Mouse (Mus musculus) embryonic facial prominence, embryonic 15.5 days (tissue): ENCODE measurements around the gene Epyc. TPM values are rescaled to one million over a fixed set of nuclear protein-coding genes. Genes with fewer than 3 reads are reported as not detected.
"Not testable (repeated sequence)": the region's sequence is repeated elsewhere in the genome, so short reads cannot be mapped to it uniquely, and the experiment has no call there.

Source experiments
- ATAC-seq: fragments of 200-750 bp; cut with Nextera tagmentation; 2 replicates; pipeline ENCODE4 v1.8.0; 2017; ENCODE audit warnings: low read depth, moderate TSS enrichment; ENCODE audit not compliant: insufficient number of reproducible peaks, low FRiP score, low TSS enrichment
- H3K27ac ChIP-seq: fragments of 300-500 bp; sonication (generic); replicated peaks from 2 replicates; pipeline ENCODE4 v1.5.1; 2015; ENCODE audit warnings: mild to moderate bottlenecking, inconsistent platforms
- H3K27me3 ChIP-seq: fragments of 300-500 bp; sonication (generic); 2 replicates; pipeline ENCODE4 v1.6.1; 2015; ENCODE audit warnings: inconsistent platforms
- H3K36me3 ChIP-seq: fragments of 300-500 bp; sonication (generic); 2 replicates; pipeline ENCODE4 v1.6.1; 2015; ENCODE audit warnings: mild to moderate bottlenecking, inconsistent platforms
- H3K4me1 ChIP-seq: fragments of 300-500 bp; sonication (generic); 2 replicates; pipeline ENCODE4 v1.6.1; 2015; ENCODE audit warnings: inconsistent platforms
- H3K4me2 ChIP-seq: fragments of 300-500 bp; sonication (generic); replicated peaks from 2 replicates; pipeline ENCODE4 v1.6.1; 2015; ENCODE audit warnings: mild to moderate bottlenecking, inconsistent platforms
- H3K4me3 ChIP-seq: fragments of 300-500 bp; sonication (generic); replicated peaks from 2 replicates; pipeline ENCODE4 v1.5.1; 2015; ENCODE audit warnings: mild to moderate bottlenecking, inconsistent platforms
- H3K9ac ChIP-seq: fragments of 300-500 bp; sonication (generic); 2 replicates; pipeline ENCODE4 v1.6.1; 2015; ENCODE audit warnings: inconsistent platforms
- H3K9me3 ChIP-seq: fragments of 300-500 bp; sonication (generic); replicated peaks from 2 replicates; pipeline ENCODE4 v1.6.1; 2016; ENCODE audit warnings: inconsistent platforms
- WGBS: fragments of 180-500 bp; shearing (Covaris S2); methylation state at CpG from one replicate; pipeline ENCODE4 v1.1.7; 2015; 5-methylcytosine and 5-hydroxymethylcytosine counted together
- polyA plus RNA-seq: library from polyadenylated mRNA; unstranded; fragments of >200 nt; fragmentation: Nextera tagmentation; extraction: Ambion mirVana; gene quantifications from 2 replicates; pipeline ENCODE4 v1.2.1, GENCODE M21; 2015

Epyc gene
- polyA plus RNA-seq, 1 experiment from 2014 or later = 13.8 TPM

DNA sequence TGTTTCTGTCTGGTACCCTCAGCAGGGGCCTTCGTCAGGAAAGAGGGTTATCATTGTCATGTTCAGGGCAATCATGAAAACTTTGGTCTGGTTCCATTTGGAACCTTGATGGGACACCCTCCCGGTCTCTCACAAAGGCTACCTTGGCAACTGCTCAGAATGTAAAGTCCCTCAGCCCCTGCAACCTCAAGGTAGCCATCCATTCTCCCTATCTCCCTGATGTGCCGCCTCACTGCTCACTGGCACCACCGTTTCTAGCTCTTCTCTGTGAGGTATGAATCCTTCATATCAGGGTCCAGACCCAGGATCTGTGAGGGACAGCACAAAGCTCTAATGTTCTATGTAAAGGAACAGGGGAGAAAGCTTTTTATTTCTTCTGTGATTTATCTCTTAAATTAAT, 70.7 kb downstream of the Epyc start:
- no peaks in the 10 kb centered on the region for H3K27me3 ChIP-seq
- H3K27ac ChIP-seq = no peak overlapping the region
- H3K9ac ChIP-seq = no peak overlapping the region
- H3K9me3 ChIP-seq = no peaks in the 10 kb centered on the region
- no peaks in the 10 kb centered on the region for H3K36me3 ChIP-seq
- H3K4me2 ChIP-seq = no peak overlapping the region
- no peak overlapping the region for H3K4me3 ChIP-seq
- WGBS = 83% methylated on average over 4 of the region's 4 CpGs
- ATAC-seq = no peak
- H3K4me1 ChIP-seq = no peaks in the 10 kb centered on the region; the same call in 1 of the 2 replicates

DNA sequence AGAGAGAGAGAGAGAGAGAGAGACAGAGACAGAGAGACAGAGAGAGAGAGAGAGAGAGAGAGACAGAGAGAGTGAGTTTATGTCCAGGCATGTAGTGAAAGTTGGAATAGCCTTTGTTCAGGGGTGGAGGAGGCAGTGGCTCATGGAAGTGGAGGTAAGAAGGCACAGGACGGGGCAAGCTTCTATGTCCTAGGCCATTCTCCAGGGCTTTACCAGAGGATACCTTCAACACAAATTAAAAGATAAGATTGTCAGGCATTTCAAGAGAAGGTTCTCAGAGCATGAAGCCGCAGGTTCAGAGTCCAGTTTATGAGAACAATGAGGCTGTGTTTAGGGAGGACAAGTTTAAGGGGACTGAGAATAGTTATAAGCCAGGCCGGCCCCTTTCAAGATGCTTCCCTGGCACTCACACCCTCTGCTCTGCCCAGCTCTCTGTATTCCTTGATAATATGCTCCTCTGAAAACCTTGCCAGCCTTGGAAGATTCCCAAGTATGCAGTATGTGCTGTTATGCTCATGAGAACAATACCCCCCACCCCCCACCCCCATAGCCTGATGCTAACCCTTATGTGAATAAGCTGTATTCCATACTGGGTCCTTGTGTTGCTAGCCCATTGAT, 71.5 kb downstream of the Epyc start:
- H3K9me3 ChIP-seq = no peaks in the 10 kb centered on the region
- no peak overlapping the region for H3K9ac ChIP-seq
- no peak overlapping the region for H3K4me2 ChIP-seq
- no peak overlapping the region for H3K4me3 ChIP-seq
- no peak overlapping the region for H3K27ac ChIP-seq
- H3K36me3 ChIP-seq = no peaks in the 10 kb centered on the region
- ATAC-seq = no peak
- 88% methylated on average over 3 of the region's 3 CpGs for WGBS
- H3K4me1 ChIP-seq = no peaks in the 10 kb centered on the region; the same call in 1 of the 2 replicates
- H3K27me3 ChIP-seq = no peaks in the 10 kb centered on the region

DNA sequence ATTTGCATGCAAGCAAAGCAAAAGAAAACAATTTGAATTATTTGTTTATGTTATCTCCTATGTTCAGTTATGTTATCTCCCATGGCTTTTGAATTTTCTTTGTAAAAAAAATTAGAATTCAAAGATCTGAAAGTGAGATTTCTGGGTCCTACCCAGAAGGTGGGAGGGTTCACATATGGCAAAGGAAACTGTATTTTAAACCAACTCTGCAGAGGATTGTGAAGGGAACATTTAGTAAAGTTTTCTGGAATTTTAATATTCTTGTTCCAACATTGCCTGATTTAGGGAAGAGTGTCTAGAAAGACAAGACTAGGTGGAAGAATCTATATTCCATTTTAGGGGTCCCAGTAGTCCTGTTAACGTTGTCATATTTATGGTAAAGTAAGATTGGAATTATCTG, 73.4 kb downstream of the Epyc start:
- Histone ChIP-seq H3K4me2 (no peak overlapping the region), H3K4me3 (no peak overlapping the region), H3K9ac (no peak overlapping the region), H3K36me3 (no peaks in the 10 kb centered on the region), H3K4me1 (no peaks in the 10 kb centered on the region; the same call in 1 of the 2 replicates), H3K27ac (no peak overlapping the region), H3K9me3 (no peaks in the 10 kb centered on the region), H3K27me3 (no peaks in the 10 kb centered on the region)
- 78% methylated on average over 1 of the region's 1 CpGs for WGBS
- ATAC-seq = no peak

DNA sequence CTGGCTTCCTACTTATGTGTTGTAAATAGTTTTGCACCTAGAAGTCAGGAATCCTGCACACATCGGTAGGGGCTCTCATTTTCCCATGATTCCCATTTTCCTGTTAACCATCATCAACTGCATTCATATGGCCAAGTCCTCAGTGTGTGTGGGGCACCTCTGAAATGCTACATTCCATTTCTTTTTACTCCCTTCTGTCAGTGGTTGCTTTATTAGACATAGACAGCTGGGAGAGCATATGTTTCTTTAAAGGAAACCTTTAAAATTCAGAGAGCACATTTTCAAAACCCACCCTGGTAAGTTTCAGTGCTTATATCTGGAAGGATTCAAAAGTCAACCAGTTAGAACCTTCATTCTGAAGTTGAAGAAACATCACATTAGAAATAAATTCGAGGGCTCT, 74.2 kb downstream of the Epyc start:
- Histone ChIP-seq H3K9ac (no peak overlapping the region), H3K27me3 (no peaks in the 10 kb centered on the region), H3K9me3 (no peaks in the 10 kb centered on the region), H3K4me2 (no peak overlapping the region), H3K36me3 (no peaks in the 10 kb centered on the region), H3K4me1 (no peaks in the 10 kb centered on the region; the same call in 1 of the 2 replicates), H3K27ac (no peak overlapping the region), H3K4me3 (no peak overlapping the region)
- 55% methylated on average over 2 of the region's 2 CpGs for WGBS
- no peak for ATAC-seq

DNA sequence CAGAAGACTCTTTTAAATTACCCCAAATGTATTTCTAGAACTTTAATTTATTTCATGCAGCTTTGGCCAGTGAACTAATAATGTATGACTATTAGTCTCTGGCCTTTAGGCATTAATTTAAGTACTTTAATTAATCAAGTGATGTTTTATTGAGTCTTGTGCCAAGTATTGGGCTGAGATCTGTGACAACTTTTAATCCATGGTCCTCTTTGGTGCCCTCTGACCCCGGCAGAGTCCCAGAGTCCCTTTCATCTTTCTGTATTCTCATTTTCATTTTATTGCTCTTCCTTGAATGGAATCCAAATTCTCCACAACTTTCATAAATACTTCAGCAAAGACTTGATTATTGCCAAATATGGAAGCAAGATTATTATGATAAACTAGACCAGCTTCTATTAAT, 76.8 kb downstream of the Epyc start:
- Histone ChIP-seq H3K9ac (no peak overlapping the region), H3K4me2 (no peak overlapping the region), H3K4me1 (no peaks in the 10 kb centered on the region), H3K36me3 (no peaks in the 10 kb centered on the region), H3K4me3 (no peak overlapping the region), H3K27me3 (no peaks in the 10 kb centered on the region), H3K27ac (no peak overlapping the region), H3K9me3 (no peaks in the 10 kb centered on the region)
- WGBS = 89% methylated on average over 1 of the region's 1 CpGs
- no peak for ATAC-seq

DNA sequence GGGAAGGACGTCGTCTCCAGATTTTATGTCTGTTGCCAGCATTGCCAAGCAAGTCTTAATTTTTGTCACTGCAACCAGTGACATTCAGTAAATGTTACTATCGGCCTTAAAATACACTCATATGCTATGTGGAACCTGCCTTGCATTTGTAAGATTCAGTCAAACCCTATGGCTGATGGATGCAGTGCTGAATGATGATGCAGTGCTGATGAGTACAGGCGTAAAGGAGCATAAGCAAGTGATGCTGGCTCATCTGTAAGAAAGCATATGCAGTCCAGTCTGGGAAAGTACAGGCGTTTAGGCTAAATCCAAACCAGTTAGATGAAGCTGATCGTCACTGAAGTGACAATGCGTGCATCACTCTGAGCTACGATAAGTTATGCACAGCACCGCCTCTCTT, 78.8 kb downstream of the Epyc start:
- WGBS = 93% methylated on average over 9 of the region's 9 CpGs
- H3K36me3 ChIP-seq = no peaks in the 10 kb centered on the region
- H3K4me3 ChIP-seq = no peak overlapping the region
- H3K9me3 ChIP-seq = no peaks in the 10 kb centered on the region
- no peaks in the 10 kb centered on the region for H3K27me3 ChIP-seq
- H3K9ac ChIP-seq = no peak overlapping the region
- no peak overlapping the region for H3K4me2 ChIP-seq
- no peak for ATAC-seq
- H3K4me1 ChIP-seq = no peaks in the 10 kb centered on the region
- no peak overlapping the region for H3K27ac ChIP-seq

DNA sequence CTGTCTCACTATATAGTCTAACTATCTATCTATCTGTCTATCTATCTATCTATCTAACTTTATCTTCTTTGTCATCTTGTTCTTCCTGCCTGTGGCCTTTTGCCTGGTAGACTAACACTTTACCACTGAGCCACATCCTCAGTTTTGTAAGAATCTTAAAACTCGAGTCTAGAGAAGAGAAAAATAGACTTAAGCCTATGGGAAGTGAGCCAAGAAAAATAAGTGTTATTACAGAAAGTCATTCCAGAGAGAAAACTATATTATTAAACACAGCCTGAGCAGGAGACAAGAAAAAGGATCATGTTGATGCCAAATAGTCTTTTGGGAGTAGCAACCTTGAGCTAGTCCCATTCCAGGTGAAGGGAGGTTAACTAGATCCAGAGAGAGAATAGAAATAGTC, 82.1 kb downstream of the Epyc start:
- H3K9me3 ChIP-seq = no peaks in the 10 kb centered on the region
- no peak overlapping the region for H3K9ac ChIP-seq
- 16% methylated on average over 1 of the region's 1 CpGs for WGBS
- H3K27me3 ChIP-seq = no peaks in the 10 kb centered on the region
- H3K27ac ChIP-seq = no peak overlapping the region
- no peaks in the 10 kb centered on the region for H3K4me1 ChIP-seq
- H3K36me3 ChIP-seq = no peaks in the 10 kb centered on the region
- H3K4me2 ChIP-seq = no peak overlapping the region
- no peak overlapping the region for H3K4me3 ChIP-seq
- ATAC-seq = no peak

DNA sequence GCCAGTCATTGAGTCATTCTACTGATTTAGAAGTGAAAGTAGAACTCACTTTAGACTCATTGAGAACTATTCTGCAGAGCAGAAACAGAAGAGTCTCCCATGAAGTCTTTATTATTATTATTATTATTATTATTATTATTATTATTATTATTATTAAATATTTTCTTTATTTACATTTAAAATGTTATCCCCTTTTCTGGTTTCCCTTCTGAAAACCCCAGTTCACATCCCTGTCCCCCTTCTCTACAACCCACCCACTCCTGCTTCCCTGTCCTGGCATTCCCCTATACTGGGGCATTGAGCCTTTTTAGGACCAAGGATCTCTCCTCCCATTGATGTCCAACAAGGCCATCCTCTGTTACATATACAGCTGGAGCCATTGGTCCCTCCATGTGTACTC, 82.8 kb downstream of the Epyc start, which contains the start of gene C030005K15Rik:
TSS of gene C030005K15Rik (minus strand) at position 101 of the 400 bp plus-strand sequence.
- not testable (repeated sequence) for ATAC-seq, H3K27me3 ChIP-seq, H3K4me3 ChIP-seq, H3K4me1 ChIP-seq, H3K36me3 ChIP-seq, H3K9me3 ChIP-seq, H3K9ac ChIP-seq, H3K4me2 ChIP-seq, H3K27ac ChIP-seq

Other genes with a start within 250 kb of the Epyc start
- gene Dcn, start 164.5 kb upstream of the Epyc start, polyA plus RNA-seq = 765 and 776 TPM in 2 replicates
- gene Lum, start 78.9 kb upstream of the Epyc start, polyA plus RNA-seq = 532 and 550 TPM in 2 replicates
- 34.6 and 35.7 TPM in 2 replicates for gene Kera, start 37.2 kb upstream of the Epyc start, polyA plus RNA-seq
- gene Ccer1, start 49.0 kb downstream of the Epyc start, polyA plus RNA-seq = not detected in 2 replicates
- not detected in 2 replicates for gene C030005K15Rik, start 82.7 kb downstream of the Epyc start, polyA plus RNA-seq